Mouse (Mus musculus) frontal cortex, adult 2 months (tissue): ENCODE results near the gene Krtap3-2. TPM values are rescaled to one million over a fixed set of nuclear protein-coding genes. Genes with fewer than 3 reads are reported as not detected.

Experiments used
- polyA plus RNA-seq: library from polyadenylated mRNA; depleted of rRNA; stranded (reverse); fragments of >200 nt; gene quantifications from 2 replicates; pipeline ENCODE4 v1.2.3, GENCODE M21; 2012; rRNA removed

Gene Krtap3-2
- polyA plus RNA-seq, 1 experiment: not detected

Other genes starting within 250 kb of the Krtap3-2 start
- 0.06 and 0.15 TPM in 2 replicates for gene Krt25, start 233.9 kb downstream of the Krtap3-2 start, polyA plus RNA-seq
- gene Krt26, start 218.9 kb downstream of the Krtap3-2 start, polyA plus RNA-seq: 0.06 TPM in 1 of 2 replicates, not detected in the other
- 0.19 TPM in 1 of 2 replicates, not detected in the other for gene Krt27, start 205.7 kb downstream of the Krtap3-2 start, polyA plus RNA-seq
- gene Krt28, start 181.9 kb downstream of the Krtap3-2 start, polyA plus RNA-seq: 0.17 TPM in 1 of 2 replicates, not detected in the other
- 9.3 and 11.7 TPM in 2 replicates for gene Krt10, start 167.5 kb downstream of the Krtap3-2 start, polyA plus RNA-seq
- 6.7 and 9.7 TPM in 2 replicates for gene Krt12, start 134.6 kb downstream of the Krtap3-2 start, polyA plus RNA-seq
- gene Krt20, start 118.7 kb downstream of the Krtap3-2 start, polyA plus RNA-seq: 0.08 TPM in 2 replicates
- gene Krt23, start 63.7 kb downstream of the Krtap3-2 start, polyA plus RNA-seq: 0.15 TPM in 1 of 2 replicates, not detected in the other
- gene Krt39, start 35.5 kb downstream of the Krtap3-2 start, polyA plus RNA-seq: not detected in 2 replicates
- 0.08 TPM in 1 of 2 replicates, not detected in the other for gene Krt40, start 13.7 kb downstream of the Krtap3-2 start, polyA plus RNA-seq
- not detected in 2 replicates for gene Krtap3-3, start 6.0 kb downstream of the Krtap3-2 start, polyA plus RNA-seq
- not detected in 2 replicates for gene Gm11939, start 2.6 kb upstream of the Krtap3-2 start, polyA plus RNA-seq
- gene Krtap3-1, start 9.8 kb upstream of the Krtap3-2 start, polyA plus RNA-seq: not detected in 2 replicates
- gene Krtap1-5, start 24.2 kb upstream of the Krtap3-2 start, polyA plus RNA-seq: not detected in 2 replicates
- not detected in 2 replicates for gene Krtap1-4, start 26.8 kb upstream of the Krtap3-2 start, polyA plus RNA-seq
- not detected in 2 replicates for gene Krtap1-3, start 34.5 kb upstream of the Krtap3-2 start, polyA plus RNA-seq
- gene Krtap9-3, start 41.3 kb upstream of the Krtap3-2 start, polyA plus RNA-seq: not detected in 2 replicates
- not detected in 2 replicates for gene Gm11938, start 46.5 kb upstream of the Krtap3-2 start, polyA plus RNA-seq
- not detected in 2 replicates for gene Gm11937, start 53.3 kb upstream of the Krtap3-2 start, polyA plus RNA-seq
- gene Krtap2-4, start 58.0 kb upstream of the Krtap3-2 start, polyA plus RNA-seq: not detected in 2 replicates
- not detected in 2 replicates for gene Gm11562, start 63.6 kb upstream of the Krtap3-2 start, polyA plus RNA-seq
- not detected in 2 replicates for gene Krtap4-1, start 71.4 kb upstream of the Krtap3-2 start, polyA plus RNA-seq
- gene Krtap4-2, start 78.2 kb upstream of the Krtap3-2 start, polyA plus RNA-seq: not detected in 2 replicates
- gene Krtap4-7, start 87.2 kb upstream of the Krtap3-2 start, polyA plus RNA-seq: not detected in 2 replicates
- not detected in 2 replicates for gene Gm11555, start 93.4 kb upstream of the Krtap3-2 start, polyA plus RNA-seq
- gene Gm11563, start 102.1 kb upstream of the Krtap3-2 start, polyA plus RNA-seq: not detected in 2 replicates
- gene Krtap4-6, start 109.1 kb upstream of the Krtap3-2 start, polyA plus RNA-seq: not detected in 2 replicates
- gene Gm14190, start 133.9 kb upstream of the Krtap3-2 start, polyA plus RNA-seq: not detected in 2 replicates
- gene Gm14180, start 177.4 kb upstream of the Krtap3-2 start, polyA plus RNA-seq: not detected in 2 replicates
- gene Gm11595, start 216.1 kb upstream of the Krtap3-2 start, polyA plus RNA-seq: not detected in 2 replicates
- gene Krtap4-8, start 223.9 kb upstream of the Krtap3-2 start, polyA plus RNA-seq: not detected in 2 replicates
- not detected in 2 replicates for gene Krtap4-9, start 228.3 kb upstream of the Krtap3-2 start, polyA plus RNA-seq
- gene Gm11596, start 236.6 kb upstream of the Krtap3-2 start, polyA plus RNA-seq: not detected in 2 replicates
- not detected in 2 replicates for gene Gm11569, start 242.1 kb upstream of the Krtap3-2 start, polyA plus RNA-seq
- gene Gm11554, start 247.6 kb upstream of the Krtap3-2 start, polyA plus RNA-seq: not detected in 2 replicates